Mouse (Mus musculus) embryonic fibroblast, embryonic 13.5 days (primary cell): ENCODE data around the gene Gdf10.

Source experiments
- CTCF ChIP-seq: IDR thresholded peaks from 2 replicates; pipeline ENCODE4 v1.5.1; 2011; ENCODE audit warnings: mild to moderate bottlenecking, control low read depth, low read length, moderate library complexity, borderline replicate concordance; ENCODE audit not compliant: insufficient read depth
- POLR2A ChIP-seq: IDR thresholded peaks from 2 replicates; pipeline ENCODE4 v1.6.1; 2011; ENCODE audit warnings: low read depth, mild to moderate bottlenecking, control low read depth, low read length, moderate library complexity

GRCm38 (mm10) chr14:33939117-33939516 lies 15.7 kb downstream of the Gdf10 start:
- peak; percentile 87; the same call in 1 of the 2 replicates for TF ChIP-seq CTCF
- TF ChIP-seq POLR2A = no peak
